Mouse (Mus musculus) megakaryocyte, embryonic 14.5 days (primary cell): ENCODE results near the gene Slc17a1. TPM values are rescaled to one million over a fixed set of nuclear protein-coding genes. Genes with fewer than 3 reads are reported as not detected.

Experiments
- H3K27me3 ChIP-seq: replicated peaks from 2 replicates; pipeline ENCODE3; 2012; ENCODE audit warnings: inconsistent platforms
- H3K36me3 ChIP-seq: replicated peaks from 2 replicates; pipeline ENCODE3; 2012; ENCODE audit warnings: low read length, inconsistent platforms, mixed read lengths
- H3K4me1 ChIP-seq: 2 replicates; pipeline ENCODE4 v1.6.1; 2012; ENCODE audit warnings: inconsistent platforms
- H3K4me3 ChIP-seq: replicated peaks from 2 replicates; pipeline ENCODE3; 2012; ENCODE audit warnings: moderate library complexity, mild to moderate bottlenecking, inconsistent platforms
- H3K9me3 ChIP-seq: 2 replicates; pipeline ENCODE4 v1.6.1; 2012; ENCODE audit warnings: inconsistent platforms
- FLI1 ChIP-seq: IDR thresholded peaks from 2 replicates; pipeline ENCODE4 v1.6.1; 2012; ENCODE audit warnings: low read length, inconsistent platforms, mixed read lengths
- GATA1 ChIP-seq: IDR thresholded peaks from 3 replicates; pipeline ENCODE4 v1.6.1; 2012; ENCODE audit warnings: mixed read lengths, low read length, inconsistent platforms, borderline replicate concordance
- polyA plus RNA-seq: library from polyadenylated mRNA; stranded (reverse); fragments of >175 nt; gene quantifications from 2 replicates; pipeline ENCODE4 v1.2.3, GENCODE M21; 2012; ENCODE audit warnings: low replicate concordance; ENCODE audit not compliant: insufficient read depth

Gene Slc17a1
- not detected in 2 replicates for polyA plus RNA-seq

DNA sequence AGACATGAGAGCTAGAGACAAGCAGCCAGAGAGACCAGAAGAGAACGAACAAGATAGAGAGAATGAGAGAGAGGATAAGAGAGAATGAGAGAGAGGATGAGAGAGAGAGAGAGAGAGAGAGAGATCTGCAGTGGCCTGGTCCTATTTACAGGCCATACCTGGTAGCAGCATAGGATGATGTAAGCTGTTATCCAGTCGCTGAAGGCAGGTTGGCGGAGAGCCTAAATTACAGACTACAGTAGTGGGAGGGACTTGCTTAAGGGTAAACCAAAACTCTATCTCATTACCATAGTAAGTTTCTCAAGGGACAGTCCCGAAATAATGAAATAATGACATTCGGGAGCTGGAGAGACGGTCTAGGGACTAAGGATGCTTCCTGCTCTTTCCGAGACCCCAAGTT, at the start of gene Slc17a1:
Slc17a1 (plus strand) TSS at position 346 of the 400 bp plus-strand sequence.
- Histone ChIP-seq H3K9me3 (no peaks in the 10 kb centered on the region), H3K4me3 (no peak within 1 kb of the TSS), H3K4me1 (peaks cover 7% of the 10 kb centered on the region; the same call in 1 of the 2 replicates), H3K27me3 (peaks cover 17% of the 10 kb centered on the region), H3K36me3 (no peaks in the 10 kb centered on the region)
- TF ChIP-seq FLI1 (no peak), GATA1 (no peak)

DNA sequence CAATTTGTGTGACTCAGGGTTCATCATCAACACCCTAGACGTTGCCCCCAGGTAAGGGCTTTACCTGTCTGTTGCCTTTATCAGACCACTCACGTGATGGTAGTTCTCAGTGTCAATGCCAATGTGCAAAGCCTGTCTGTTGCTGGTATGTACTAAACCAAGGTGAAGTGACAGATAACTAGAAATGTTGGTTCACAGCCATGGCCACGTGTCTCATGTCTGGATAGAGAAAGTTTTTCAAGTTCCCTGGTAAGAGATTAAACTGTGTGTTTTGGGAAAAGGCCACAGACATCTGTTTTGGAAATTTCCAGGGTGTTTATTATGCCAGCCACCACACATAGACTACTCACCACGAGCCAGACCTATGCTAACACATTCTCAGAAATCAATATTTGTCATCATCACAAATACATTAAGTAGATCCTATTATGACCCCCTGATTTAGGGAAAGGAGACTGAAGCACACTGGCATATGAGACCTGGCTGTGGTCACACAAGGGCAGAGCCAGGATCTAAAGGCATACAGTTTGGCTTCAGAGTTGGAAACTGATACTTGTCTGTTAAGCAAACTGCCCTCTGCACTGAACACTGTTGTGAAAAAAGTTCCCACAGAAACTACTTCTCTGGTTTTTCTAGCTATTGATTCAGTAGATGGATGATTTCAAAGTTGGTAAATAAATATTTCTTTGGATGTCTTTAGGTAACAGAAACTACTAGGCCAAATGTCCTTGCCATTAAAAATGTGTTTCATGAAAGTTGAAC, 47.2 kb upstream of the Slc17a1 start:
- H3K4me3 ChIP-seq: no peak overlapping the region
- no peaks in the 10 kb centered on the region for H3K9me3 ChIP-seq
- TF ChIP-seq FLI1 (no peak), GATA1 (no peak)
- no peaks in the 10 kb centered on the region for H3K36me3 ChIP-seq
- peaks cover 12% of the 10 kb centered on the region for H3K27me3 ChIP-seq
- no peaks in the 10 kb centered on the region for H3K4me1 ChIP-seq

DNA sequence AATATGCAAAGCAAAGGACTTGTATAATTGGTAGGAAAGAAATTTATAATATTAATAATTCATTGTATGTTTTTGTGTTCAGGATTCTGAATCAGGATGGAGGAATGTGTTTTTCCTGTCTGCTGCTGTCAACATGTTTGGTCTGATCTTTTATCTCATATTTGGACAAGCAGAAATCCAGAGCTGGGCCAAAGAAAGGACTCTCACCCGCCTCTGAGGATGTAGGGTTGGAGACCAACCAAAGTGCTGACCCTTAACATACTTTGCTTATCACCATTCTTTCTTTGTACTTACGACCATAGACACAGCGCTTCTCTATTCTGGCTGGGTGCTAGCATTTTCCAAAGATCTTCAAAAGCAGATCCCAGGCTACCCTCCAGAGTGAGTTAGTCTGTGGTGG, 45.3 kb upstream of the Slc17a1 start:
- Histone ChIP-seq H3K36me3 (no peaks in the 10 kb centered on the region), H3K27me3 (peaks cover 11% of the 10 kb centered on the region), H3K4me3 (no peak overlapping the region), H3K4me1 (no peaks in the 10 kb centered on the region), H3K9me3 (no peaks in the 10 kb centered on the region)
- TF ChIP-seq GATA1 (no peak), FLI1 (no peak)

DNA sequence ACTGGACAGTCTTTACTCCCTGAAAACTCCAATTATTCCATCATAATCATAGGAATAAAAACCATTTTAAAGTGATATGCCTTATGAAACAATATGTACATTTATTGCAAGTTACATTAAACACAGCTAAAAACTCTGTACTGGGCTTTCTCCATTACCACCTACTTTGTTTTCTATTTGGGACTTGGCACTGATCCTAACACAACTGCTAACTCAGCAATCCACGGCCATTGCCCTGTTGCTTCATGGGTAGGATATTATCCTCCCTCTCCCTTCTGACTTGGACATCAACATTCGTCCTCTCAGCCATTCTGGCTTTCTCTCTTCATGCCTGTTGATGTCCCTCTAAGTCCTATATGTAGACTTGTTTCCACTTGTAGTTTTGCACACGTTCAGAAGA, 40.9 kb upstream of the Slc17a1 start:
- Histone ChIP-seq H3K27me3 (peaks cover 3% of the 10 kb centered on the region), H3K4me3 (no peak overlapping the region), H3K36me3 (no peaks in the 10 kb centered on the region), H3K9me3 (0 out of 2 replicates have a peak, but pooled peaks cover 4% of the 10 kb centered on the region), H3K4me1 (no peaks in the 10 kb centered on the region)
- no peak for TF ChIP-seq FLI1
- no peak for TF ChIP-seq GATA1

DNA sequence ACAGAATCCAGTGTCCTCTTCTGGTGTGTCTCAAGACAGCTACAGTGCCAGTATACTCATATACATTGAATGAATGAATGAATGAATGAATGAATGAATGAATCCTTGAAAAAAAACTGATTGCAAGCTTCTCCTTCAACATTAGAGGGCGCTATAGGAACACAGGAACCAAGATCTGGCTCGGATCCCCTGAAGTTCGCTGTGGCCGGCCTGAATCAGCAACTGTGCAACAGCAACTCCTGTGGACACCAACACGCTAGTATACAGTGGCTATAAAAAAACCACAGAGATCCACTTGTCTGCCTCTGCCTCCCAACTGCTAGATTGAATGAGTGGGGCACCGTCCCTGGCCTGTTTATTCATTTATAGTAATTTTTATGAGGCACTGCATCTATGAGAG, 34.5 kb upstream of the Slc17a1 start:
- Histone ChIP-seq H3K36me3 (no peaks in the 10 kb centered on the region), H3K27me3 (peaks cover 12% of the 10 kb centered on the region), H3K4me3 (no peak overlapping the region), H3K9me3 (peaks cover 6% of the 10 kb centered on the region; the same call in 1 of the 2 replicates), H3K4me1 (peaks cover 14% of the 10 kb centered on the region)
- TF ChIP-seq FLI1 (no peak), GATA1 (no peak)

DNA sequence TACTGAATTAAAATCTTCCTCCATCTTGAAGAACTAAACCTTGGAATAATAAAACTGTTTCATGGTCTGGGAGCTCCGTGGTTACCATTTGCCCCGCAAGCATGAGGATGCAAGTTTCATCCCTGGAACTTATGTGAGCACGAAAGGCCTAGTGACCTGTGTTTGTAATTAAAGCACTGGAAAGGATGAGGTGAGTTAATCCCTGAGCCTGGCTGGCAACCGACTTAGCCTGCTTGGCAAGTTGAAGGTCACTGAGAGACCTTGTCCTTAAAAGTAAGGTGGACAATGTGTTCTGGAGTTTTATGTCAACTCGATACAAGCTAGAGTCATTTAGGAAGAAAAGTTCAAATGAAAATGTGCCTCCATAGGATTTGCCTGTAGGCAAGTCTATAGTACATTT, 32.7 kb upstream of the Slc17a1 start:
- Histone ChIP-seq H3K36me3 (no peaks in the 10 kb centered on the region), H3K4me1 (peaks cover 14% of the 10 kb centered on the region), H3K4me3 (no peak overlapping the region), H3K9me3 (peaks cover 6% of the 10 kb centered on the region; the same call in 1 of the 2 replicates), H3K27me3 (peaks cover 21% of the 10 kb centered on the region)
- TF ChIP-seq GATA1 (no peak), FLI1 (no peak)

DNA sequence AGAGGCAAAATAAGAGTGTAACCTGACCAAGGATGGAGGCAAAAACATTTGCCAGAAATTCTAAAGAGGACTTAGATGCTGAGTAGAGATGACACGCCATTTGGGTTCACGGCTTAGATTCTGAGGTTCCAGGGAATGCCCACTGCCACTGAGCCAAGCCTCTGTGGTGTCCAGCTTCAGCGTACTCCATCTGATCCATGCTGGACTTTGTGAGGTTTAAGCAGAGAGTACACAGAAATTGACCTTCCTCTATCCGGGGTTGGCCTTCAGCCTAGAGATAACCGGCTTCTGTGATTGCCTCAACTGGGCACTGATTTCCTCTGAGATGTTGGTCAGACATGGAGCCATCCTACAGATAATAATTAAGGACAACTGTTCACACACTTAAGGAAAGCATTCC, 30.9 kb upstream of the Slc17a1 start:
- TF ChIP-seq GATA1: no peak
- TF ChIP-seq FLI1: no peak
- H3K4me1 ChIP-seq: peaks cover 14% of the 10 kb centered on the region
- peaks cover 2% of the 10 kb centered on the region; the same call in 1 of the 2 replicates for H3K9me3 ChIP-seq
- H3K4me3 ChIP-seq: no peak overlapping the region
- H3K27me3 ChIP-seq: peaks cover 25% of the 10 kb centered on the region
- no peaks in the 10 kb centered on the region for H3K36me3 ChIP-seq

DNA sequence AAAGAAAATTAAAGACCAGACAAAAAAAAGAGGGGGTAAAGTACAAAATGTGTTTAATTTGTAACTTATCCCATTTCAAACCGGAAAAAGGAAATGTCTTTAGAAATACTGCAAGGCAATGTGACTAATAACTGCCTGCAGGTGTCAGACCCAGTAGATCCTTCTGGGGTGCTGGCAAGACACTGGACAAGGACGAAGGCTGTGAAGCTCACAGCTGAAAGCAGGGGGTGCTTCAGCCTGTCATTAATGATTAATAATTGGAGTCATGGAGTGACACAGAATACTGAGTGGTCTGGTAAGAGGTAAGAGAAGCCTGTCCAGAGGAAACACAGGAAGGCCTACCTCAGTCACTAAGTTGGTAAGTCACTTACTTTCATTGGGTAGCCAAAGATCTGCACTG, 28.2 kb upstream of the Slc17a1 start, which contains the start of gene Slc17a3:
Slc17a3 (plus strand) TSS at position 127 of the 400 bp plus-strand sequence.
- TF ChIP-seq FLI1 (no peak), GATA1 (no peak)
- H3K36me3 ChIP-seq: no peaks in the 10 kb centered on the region
- peaks cover 2% of the 10 kb centered on the region; the same call in 1 of the 2 replicates for H3K9me3 ChIP-seq
- H3K4me1 ChIP-seq: peaks cover 7% of the 10 kb centered on the region
- no peak within 1 kb of the TSS for H3K4me3 ChIP-seq
- peaks cover 37% of the 10 kb centered on the region for H3K27me3 ChIP-seq

DNA sequence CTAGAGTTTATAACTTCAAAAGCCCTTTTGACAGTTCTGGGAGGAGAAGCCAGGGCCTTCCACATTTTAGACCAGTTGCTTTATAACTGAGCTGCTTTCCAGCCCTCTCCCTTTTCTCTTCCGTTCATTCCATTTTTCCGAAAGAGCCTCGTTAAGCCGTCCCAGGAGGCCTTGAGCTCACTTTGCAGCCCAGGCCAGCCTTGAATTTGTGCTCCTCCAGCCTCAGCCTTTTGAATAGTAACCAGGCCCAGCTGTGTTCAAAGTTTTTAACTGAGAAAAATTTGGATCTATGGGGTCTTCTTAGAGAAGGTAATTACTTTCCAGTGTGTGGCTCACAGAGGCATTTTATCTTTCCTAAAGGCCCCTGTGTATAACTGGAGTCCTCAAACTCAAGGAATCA, 21.7 kb upstream of the Slc17a1 start:
- Histone ChIP-seq H3K9me3 (no peaks in the 10 kb centered on the region), H3K4me1 (no peaks in the 10 kb centered on the region), H3K36me3 (no peaks in the 10 kb centered on the region), H3K27me3 (peaks cover 25% of the 10 kb centered on the region), H3K4me3 (no peak overlapping the region)
- no peak for TF ChIP-seq FLI1
- no peak for TF ChIP-seq GATA1

DNA sequence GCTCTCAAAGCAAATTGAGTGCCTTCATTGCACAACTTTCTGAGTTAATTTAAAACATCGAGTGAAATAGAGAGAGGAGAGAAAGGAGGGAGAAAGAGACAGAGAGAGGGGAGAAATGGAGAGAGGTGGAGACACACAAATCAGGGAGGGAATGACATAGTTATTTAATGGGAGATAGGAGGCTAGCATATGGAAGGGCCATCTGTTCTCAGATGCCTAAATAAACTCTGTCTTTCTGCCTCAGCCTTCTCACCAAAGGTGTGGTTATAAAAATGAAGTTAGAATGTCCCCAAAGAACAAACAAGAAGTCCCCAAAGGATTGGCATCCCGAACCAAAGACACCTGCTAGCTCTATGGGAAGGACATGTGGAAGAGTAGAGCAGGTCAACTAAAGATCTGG, 18.3 kb upstream of the Slc17a1 start:
- H3K4me1 ChIP-seq: no peaks in the 10 kb centered on the region
- peaks cover 6% of the 10 kb centered on the region for H3K27me3 ChIP-seq
- no peak overlapping the region for H3K4me3 ChIP-seq
- no peaks in the 10 kb centered on the region for H3K36me3 ChIP-seq
- TF ChIP-seq FLI1: no peak
- TF ChIP-seq GATA1: no peak
- no peaks in the 10 kb centered on the region for H3K9me3 ChIP-seq

DNA sequence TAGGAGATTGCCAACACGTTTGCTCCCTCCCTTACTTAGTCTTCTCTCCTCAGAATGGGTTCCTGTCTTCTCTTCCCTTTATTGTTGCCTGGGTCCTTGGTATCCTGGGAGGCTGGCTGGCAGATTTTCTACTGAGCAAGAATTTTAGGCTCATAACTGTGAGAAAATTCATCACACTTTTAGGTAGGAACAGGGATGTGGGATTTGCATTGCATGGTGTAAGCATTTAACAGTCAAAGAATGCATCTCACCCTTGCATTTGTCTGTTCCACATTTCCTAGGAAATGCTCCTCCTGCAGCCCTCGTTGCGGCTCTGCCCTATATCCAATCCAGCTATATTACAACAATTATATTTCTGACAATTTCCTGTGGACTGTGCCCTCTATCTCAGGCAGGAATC, 11.1 kb upstream of the Slc17a1 start:
- no peak overlapping the region for H3K4me3 ChIP-seq
- H3K36me3 ChIP-seq: no peaks in the 10 kb centered on the region
- TF ChIP-seq GATA1: no peak
- TF ChIP-seq FLI1: no peak
- peaks cover 21% of the 10 kb centered on the region for H3K27me3 ChIP-seq
- no peaks in the 10 kb centered on the region for H3K4me1 ChIP-seq
- H3K9me3 ChIP-seq: no peaks in the 10 kb centered on the region
